Mouse (Mus musculus) stomach, embryonic 16.5 days (tissue): ENCODE results near the gene Bcl2l12. TPM values are rescaled to one million over a fixed set of nuclear protein-coding genes. Genes with fewer than 3 reads are reported as not detected.
A peak's percentile ranks its signal among the peaks of the same experiment; 100 is the strongest.

ENCODE experiments used
- ATAC-seq: fragments of 200-750 bp; cut with Nextera tagmentation; 2 replicates; pipeline ENCODE4 v1.8.0; 2017; ENCODE audit warnings: moderate number of reproducible peaks, moderate TSS enrichment; ENCODE audit not compliant: insufficient read depth, low FRiP score
- H3K27ac ChIP-seq: fragments of 300-500 bp; sonication (generic); 2 replicates; pipeline ENCODE4 v1.5.1; 2014; ENCODE audit warnings: low read length
- H3K27me3 ChIP-seq: fragments of 300-500 bp; sonication (generic); 2 replicates; pipeline ENCODE4 v1.6.1; 2014; ENCODE audit warnings: low read length, control low read depth, mixed read lengths; ENCODE audit not compliant: control insufficient read depth, insufficient read depth
- H3K36me3 ChIP-seq: fragments of 300-500 bp; sonication (generic); 2 replicates; pipeline ENCODE4 v1.6.1; 2014; ENCODE audit warnings: low read length; ENCODE audit not compliant: control insufficient read depth, insufficient read depth
- H3K4me1 ChIP-seq: fragments of 300-500 bp; sonication (generic); 2 replicates; pipeline ENCODE4 v1.6.1; 2014; ENCODE audit warnings: low read length, control low read depth, mixed read lengths; ENCODE audit not compliant: control insufficient read depth, insufficient read depth
- H3K4me2 ChIP-seq: fragments of 300-500 bp; sonication (generic); 2 replicates; pipeline ENCODE4 v1.6.1; 2014; ENCODE audit warnings: low read depth, low read length, mixed read lengths
- H3K4me3 ChIP-seq: fragments of 300-500 bp; sonication (generic); replicated peaks from 2 replicates; pipeline ENCODE4 v1.5.1; 2014; ENCODE audit warnings: mild to moderate bottlenecking, low read length
- H3K9ac ChIP-seq: fragments of 300-500 bp; sonication (generic); 2 replicates; pipeline ENCODE4 v1.6.1; 2014; ENCODE audit warnings: low read length
- H3K9me3 ChIP-seq: fragments of 300-500 bp; sonication (generic); replicated peaks from 2 replicates; pipeline ENCODE4 v1.6.1; 2016; ENCODE audit warnings: low read length, control low read depth; ENCODE audit not compliant: control insufficient read depth
- WGBS: fragments of 180-500 bp; shearing (Covaris S2); extraction: QIAGEN DNeasy Blood & Tissue Kit; methylation state at CpG from one replicate; pipeline ENCODE4 v1.1.7; 2014; 5-methylcytosine and 5-hydroxymethylcytosine counted together
- polyA plus RNA-seq: library from polyadenylated mRNA; unstranded; fragments of >200 nt; fragmentation: Nextera tagmentation; extraction: Ambion mirVana; gene quantifications from 2 replicates; pipeline ENCODE4 v1.2.1, GENCODE M21; 2015

Bcl2l12 gene
- polyA plus RNA-seq, result 43.8 and 45.8 TPM in 2 replicates

GRCm38 (mm10) chr7:44998501-44998955 lies at the start of gene Bcl2l12:
Gene Bcl2l12, minus strand, starts transcription at chr7:44998712.
- Histone ChIP-seq H3K4me1 (peaks cover 32% of the 10 kb centered on the region), H3K9me3 (no peaks in the 10 kb centered on the region), H3K27ac (peak within 1 kb of the TSS; percentile 92), H3K4me2 (peak within 1 kb of the TSS; percentile 94), H3K36me3 (peaks cover 43% of the 10 kb centered on the region), H3K9ac (peak within 1 kb of the TSS; percentile 89), H3K4me3 (peak within 1 kb of the TSS; percentile 82), H3K27me3 (no peaks in the 10 kb centered on the region)
- ATAC-seq, result no peak
- WGBS, result under 1% methylated on average over 18 of the region's 18 CpGs

- Histone ChIP-seq H3K4me1 (peaks cover 12% of the 10 kb centered on the region), H3K9me3 (no peaks in the 10 kb centered on the region), H3K27me3 (no peaks in the 10 kb centered on the region), H3K4me3 (no peak overlapping the region), H3K9ac (no peak overlapping the region), H3K27ac (no peak overlapping the region), H3K36me3 (peaks cover 57% of the 10 kb centered on the region), H3K4me2 (no peak overlapping the region)
- 96% methylated on average over 14 of the region's 14 CpGs for whole genome bisulfite sequencing
- ATAC-seq, result no peak
Measured at GRCm38 (mm10) chr7:45047491-45047890, 49.0 kb upstream of the Bcl2l12 start.

- 92% methylated on average over 26 of the region's 26 CpGs for whole genome bisulfite sequencing
- ATAC-seq, result no peak
- H3K27ac ChIP-seq, result no peak overlapping the region
- peaks cover 57% of the 10 kb centered on the region for H3K36me3 ChIP-seq
- no peak overlapping the region for H3K9ac ChIP-seq
- no peak overlapping the region for H3K4me2 ChIP-seq
- H3K4me3 ChIP-seq, result no peak overlapping the region
- H3K4me1 ChIP-seq, result peaks cover 10% of the 10 kb centered on the region
- H3K9me3 ChIP-seq, result no peaks in the 10 kb centered on the region
- H3K27me3 ChIP-seq, result no peaks in the 10 kb centered on the region
Measured at GRCm38 (mm10) chr7:45046853-45047350, 48.4 kb upstream of the Bcl2l12 start.

GRCm38 (mm10) chr7:45045741-45046140 lies 47.2 kb upstream of the Bcl2l12 start:
- WGBS, result 91% methylated on average over 22 of the region's 22 CpGs
- Histone ChIP-seq H3K27ac (no peak overlapping the region), H3K27me3 (no peaks in the 10 kb centered on the region), H3K4me1 (no peaks in the 10 kb centered on the region), H3K4me3 (no peak overlapping the region), H3K9me3 (no peaks in the 10 kb centered on the region), H3K36me3 (peaks cover 63% of the 10 kb centered on the region), H3K9ac (no peak overlapping the region), H3K4me2 (no peak overlapping the region)
- no peak for ATAC-seq

- H3K4me1 ChIP-seq, result no peaks in the 10 kb centered on the region
- no peak overlapping the region for H3K4me2 ChIP-seq
- H3K4me3 ChIP-seq, result no peak overlapping the region
- WGBS, result 91% methylated on average over 14 of the region's 14 CpGs
- no peak overlapping the region for H3K27ac ChIP-seq
- no peaks in the 10 kb centered on the region for H3K9me3 ChIP-seq
- peaks cover 60% of the 10 kb centered on the region for H3K36me3 ChIP-seq
- ATAC-seq, result no peak
- no peak overlapping the region for H3K9ac ChIP-seq
- no peaks in the 10 kb centered on the region for H3K27me3 ChIP-seq
Measured at GRCm38 (mm10) chr7:45043307-45043706, 44.8 kb upstream of the Bcl2l12 start.

DNA sequence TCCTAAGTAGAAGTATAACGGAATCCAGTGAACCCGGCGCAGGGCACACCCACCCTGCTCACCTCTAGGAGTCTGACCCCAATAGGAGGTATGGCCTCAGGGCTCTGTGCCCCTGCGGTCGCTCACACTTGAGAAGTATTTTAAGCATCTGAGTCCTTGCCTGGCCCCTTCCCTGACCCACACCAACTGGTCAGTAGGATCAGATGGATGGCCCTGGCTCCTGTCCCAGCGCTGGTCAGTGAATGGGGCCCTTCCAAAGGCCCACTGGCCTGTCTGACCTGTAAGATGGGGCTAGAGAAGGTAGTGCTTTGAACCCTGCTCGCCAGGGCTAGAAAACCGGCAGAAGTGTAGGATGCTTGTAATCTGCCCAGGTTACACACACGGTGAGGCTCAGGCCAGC lies 42.3 kb upstream of the Bcl2l12 start:
- no peak overlapping the region for H3K27ac ChIP-seq
- H3K9me3 ChIP-seq, result no peaks in the 10 kb centered on the region
- no peak for ATAC-seq
- H3K9ac ChIP-seq, result no peak overlapping the region
- no peak overlapping the region for H3K4me2 ChIP-seq
- H3K4me3 ChIP-seq, result no peak overlapping the region
- H3K36me3 ChIP-seq, result peaks cover 50% of the 10 kb centered on the region
- 92% methylated on average over 9 of the region's 9 CpGs for WGBS
- H3K27me3 ChIP-seq, result no peaks in the 10 kb centered on the region
- H3K4me1 ChIP-seq, result no peaks in the 10 kb centered on the region

DNA sequence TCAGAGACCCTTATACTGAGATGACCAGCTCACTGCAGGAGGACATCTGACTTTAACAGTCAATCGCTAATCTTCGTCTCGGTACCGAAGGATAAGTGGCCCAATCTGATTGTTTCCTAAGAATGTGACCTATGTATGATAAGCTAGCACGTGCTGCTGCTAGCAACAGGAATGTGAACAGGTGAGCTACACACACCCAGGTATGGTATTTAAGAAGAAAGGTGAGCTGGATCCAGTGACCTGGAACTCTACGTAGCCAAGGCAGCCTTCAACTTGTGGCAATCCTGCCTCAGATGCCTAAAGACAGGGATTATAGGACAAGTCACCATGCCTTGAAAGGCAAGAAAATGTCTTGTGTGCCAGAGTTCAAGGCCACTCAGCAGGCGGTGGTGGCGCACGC lies 39.9 kb upstream of the Bcl2l12 start:
- no peak for ATAC-seq
- 88% methylated on average over 9 of the region's 9 CpGs for WGBS

GRCm38 (mm10) chr7:45037720-45038361 lies 39.3 kb upstream of the Bcl2l12 start:
- Histone ChIP-seq H3K36me3 (peaks cover 61% of the 10 kb centered on the region), H3K4me2 (no peak overlapping the region), H3K9me3 (no peaks in the 10 kb centered on the region), H3K27ac (no peak overlapping the region), H3K27me3 (no peaks in the 10 kb centered on the region), H3K9ac (no peak overlapping the region), H3K4me1 (no peaks in the 10 kb centered on the region), H3K4me3 (no peak overlapping the region)
- 0 out of 2 replicates have a peak, but pooled peaks have one; percentile 38 for ATAC-seq
- WGBS, result 67% methylated on average over 7 of the region's 7 CpGs

More for the DNA sequence above, 39.9 kb upstream of the Bcl2l12 start:
- Histone ChIP-seq H3K4me3 (no peak overlapping the region), H3K9ac (no peak overlapping the region), H3K9me3 (no peaks in the 10 kb centered on the region), H3K27ac (no peak overlapping the region), H3K27me3 (no peaks in the 10 kb centered on the region), H3K4me1 (no peaks in the 10 kb centered on the region), H3K36me3 (peaks cover 64% of the 10 kb centered on the region), H3K4me2 (no peak overlapping the region)

GRCm38 (mm10) chr7:45036702-45037101 lies 38.2 kb upstream of the Bcl2l12 start:
- no peaks in the 10 kb centered on the region for H3K9me3 ChIP-seq
- no peak overlapping the region for H3K4me3 ChIP-seq
- H3K4me1 ChIP-seq, result no peaks in the 10 kb centered on the region
- H3K36me3 ChIP-seq, result peaks cover 65% of the 10 kb centered on the region
- no peak overlapping the region for H3K9ac ChIP-seq
- no peak for ATAC-seq
- no peak overlapping the region for H3K4me2 ChIP-seq
- 77% methylated on average over 11 of the region's 11 CpGs for WGBS
- H3K27me3 ChIP-seq, result no peaks in the 10 kb centered on the region
- H3K27ac ChIP-seq, result no peak overlapping the region
